Mouse (Mus musculus) forebrain, embryonic 13.5 days (tissue): Measurements from ENCODE around the gene Zc2hc1b. TPM values are rescaled to one million over a fixed set of nuclear protein-coding genes. Genes with fewer than 3 reads are reported as not detected.

Experiments
- ATAC-seq: fragments of 200-750 bp; cut with Nextera tagmentation; 2 replicates; pipeline ENCODE4 v1.8.0; 2017
- H3K27ac ChIP-seq: fragments of 300-500 bp; sonication (generic); 2 replicates; pipeline ENCODE4 v1.5.1; 2015; ENCODE audit warnings: inconsistent platforms, mild to moderate bottlenecking, moderate library complexity
- H3K27me3 ChIP-seq: fragments of 300-500 bp; sonication (generic); 2 replicates; pipeline ENCODE4 v1.6.1; 2015; ENCODE audit warnings: mild to moderate bottlenecking, inconsistent platforms
- H3K36me3 ChIP-seq: fragments of 300-500 bp; sonication (generic); 2 replicates; pipeline ENCODE4 v1.6.1; 2015; ENCODE audit warnings: mild to moderate bottlenecking, inconsistent platforms; ENCODE audit not compliant: poor library complexity, severe bottlenecking
- H3K4me1 ChIP-seq: fragments of 300-500 bp; sonication (generic); 2 replicates; pipeline ENCODE4 v1.6.1; 2015; ENCODE audit warnings: inconsistent platforms
- H3K4me2 ChIP-seq: fragments of 300-500 bp; sonication (generic); 2 replicates; pipeline ENCODE4 v1.6.1; 2015; ENCODE audit warnings: inconsistent platforms, mild to moderate bottlenecking, moderate library complexity
- H3K4me3 ChIP-seq: fragments of 300-500 bp; sonication (generic); 2 replicates; pipeline ENCODE4 v1.5.1; 2015; ENCODE audit warnings: mild to moderate bottlenecking, inconsistent platforms
- H3K9ac ChIP-seq: fragments of 300-500 bp; sonication (generic); 2 replicates; pipeline ENCODE4 v1.6.1; 2015; ENCODE audit warnings: mild to moderate bottlenecking, inconsistent platforms
- H3K9me3 ChIP-seq: fragments of 300-500 bp; sonication (generic); replicated peaks from 2 replicates; pipeline ENCODE4 v1.6.1; 2016; ENCODE audit warnings: inconsistent platforms
- WGBS: fragments of 180-500 bp; shearing (Covaris S2); methylation state at CpG from one replicate; pipeline ENCODE4 v1.1.7; 2015; 5-methylcytosine and 5-hydroxymethylcytosine counted together
- polyA plus RNA-seq: library from polyadenylated mRNA; unstranded; fragments of >200 nt; fragmentation: Nextera tagmentation; extraction: Ambion mirVana; gene quantifications from 2 replicates; pipeline ENCODE4 v1.2.1, GENCODE M21; 2015

Gene Zc2hc1b
- polyA plus RNA-seq, 1 experiment from 2014 or later, result not detected

- 45% methylated on average over 9 of the region's 9 CpGs for WGBS
- H3K9ac ChIP-seq, result no peak overlapping the region
- peaks cover 4% of the 10 kb centered on the region for H3K36me3 ChIP-seq
- no peak for ATAC-seq
- no peak overlapping the region for H3K4me3 ChIP-seq
- no peaks in the 10 kb centered on the region for H3K27me3 ChIP-seq
- H3K27ac ChIP-seq, result peak overlapping the region; percentile 67
- no peaks in the 10 kb centered on the region for H3K9me3 ChIP-seq
- no peak overlapping the region for H3K4me2 ChIP-seq
- H3K4me1 ChIP-seq, result peaks cover 51% of the 10 kb centered on the region
Measured at GRCm38 (mm10) chr10:13106909-13107624, 70.8 kb downstream of the Zc2hc1b start.

- Histone ChIP-seq H3K27me3 (no peaks in the 10 kb centered on the region), H3K4me2 (no peak overlapping the region), H3K27ac (no peak overlapping the region), H3K4me3 (no peak overlapping the region), H3K36me3 (no peaks in the 10 kb centered on the region), H3K9me3 (no peaks in the 10 kb centered on the region), H3K4me1 (peaks cover 26% of the 10 kb centered on the region), H3K9ac (no peak overlapping the region)
- no peak for ATAC-seq
- 70% methylated on average over 4 of the region's 4 CpGs for WGBS
Measured at GRCm38 (mm10) chr10:13103838-13104237, 74.0 kb downstream of the Zc2hc1b start.

- H3K9me3 ChIP-seq, result no peaks in the 10 kb centered on the region
- ATAC-seq, result no peak
- H3K4me3 ChIP-seq, result no peak overlapping the region
- H3K9ac ChIP-seq, result no peak overlapping the region
- no peaks in the 10 kb centered on the region for H3K36me3 ChIP-seq
- H3K27me3 ChIP-seq, result no peaks in the 10 kb centered on the region
- H3K4me2 ChIP-seq, result no peak overlapping the region
- H3K27ac ChIP-seq, result no peak overlapping the region
- WGBS, result 64% methylated on average over 4 of the region's 4 CpGs
- H3K4me1 ChIP-seq, result peaks cover 11% of the 10 kb centered on the region
Measured at GRCm38 (mm10) chr10:13102360-13102759, 75.5 kb downstream of the Zc2hc1b start.

- Histone ChIP-seq H3K27ac (no peak overlapping the region), H3K36me3 (no peaks in the 10 kb centered on the region), H3K27me3 (no peaks in the 10 kb centered on the region), H3K9me3 (no peaks in the 10 kb centered on the region), H3K9ac (no peak overlapping the region), H3K4me3 (no peak overlapping the region), H3K4me1 (no peaks in the 10 kb centered on the region), H3K4me2 (no peak overlapping the region)
- ATAC-seq, result no peak
- 88% methylated on average over 6 of the region's 6 CpGs for WGBS
Measured at GRCm38 (mm10) chr10:13100061-13100648, 77.7 kb downstream of the Zc2hc1b start.

Other genes starting within 250 kb of the Zc2hc1b start
- 0.58 and 0.67 TPM in 2 replicates for gene Stx11, start 213.7 kb downstream of the Zc2hc1b start, polyA plus RNA-seq
- 32.8 and 34.2 TPM in 2 replicates for gene Sf3b5, start 172.7 kb downstream of the Zc2hc1b start, polyA plus RNA-seq
- gene Plagl1, start 117.5 kb downstream of the Zc2hc1b start, polyA plus RNA-seq, result 58.0 and 67.0 TPM in 2 replicates
- gene Ltv1, start 15.1 kb upstream of the Zc2hc1b start, polyA plus RNA-seq, result 45.4 and 48.3 TPM in 2 replicates